Mouse (Mus musculus) C2C12 (cell line): Measurements from ENCODE around the gene BC037034. TPM values are rescaled to one million over a fixed set of nuclear protein-coding genes. Genes with fewer than 3 reads are reported as not detected.

Experiments
- H3K27me3 ChIP-seq: one replicate; pipeline ENCODE4 v1.6.1; 2011; ENCODE audit not compliant: control insufficient read depth, insufficient read depth, insufficient read length
- H3K36me3 ChIP-seq: one replicate; pipeline ENCODE4 v1.6.1; 2011; ENCODE audit not compliant: control insufficient read depth, insufficient read depth
- H3K4me3 ChIP-seq: one replicate; pipeline ENCODE4 v1.5.1; 2011; ENCODE audit warnings: mild to moderate bottlenecking, control low read depth; ENCODE audit not compliant: poor library complexity, insufficient read depth, severe bottlenecking
- H3K79me2 ChIP-seq: one replicate; pipeline ENCODE4 v1.6.1; 2011; ENCODE audit not compliant: control insufficient read depth, insufficient read depth
- H3K79me3 ChIP-seq: one replicate; pipeline ENCODE4 v1.6.1; 2011; ENCODE audit warnings: low read depth, control low read depth
- H3ac ChIP-seq: one replicate; pipeline ENCODE3; 2011; ENCODE audit warnings: low read depth; ENCODE audit not compliant: control insufficient read depth, insufficient read length
- CEBPB ChIP-seq: IDR thresholded peaks from one replicate; pipeline ENCODE4 v1.6.1; 2011; ENCODE audit warnings: low read depth, mild to moderate bottlenecking, control low read depth, moderate library complexity
- CTCF ChIP-seq: IDR thresholded peaks from one replicate; pipeline ENCODE4 v1.5.1; 2011; ENCODE audit not compliant: control insufficient read depth, insufficient read depth, insufficient read length
- FOSL1 ChIP-seq: IDR thresholded peaks from one replicate; pipeline ENCODE4 v1.8.0; 2011; ENCODE audit warnings: mild to moderate bottlenecking, low read length; ENCODE audit not compliant: poor library complexity, insufficient read depth, severe bottlenecking
- MAX ChIP-seq: IDR thresholded peaks from one replicate; pipeline ENCODE4 v1.6.1; 2011; ENCODE audit warnings: mild to moderate bottlenecking, control low read depth
- MYOD1 ChIP-seq: IDR thresholded peaks from one replicate; pipeline ENCODE4 v1.6.1; 2011; ENCODE audit warnings: low read depth; ENCODE audit not compliant: control insufficient read depth, insufficient read length
- MYOG ChIP-seq: IDR thresholded peaks from one replicate; pipeline ENCODE4 v1.6.1; 2011; ENCODE audit not compliant: control insufficient read depth, insufficient read length; ENCODE audit errors: extremely low read depth
- USF1 ChIP-seq: IDR thresholded peaks from one replicate; pipeline ENCODE4 v1.6.1; 2011; ENCODE audit warnings: low read depth, mild to moderate bottlenecking, control low read depth, moderate library complexity
- polyA plus RNA-seq: library from polyadenylated mRNA; unstranded; fragments of >200 nt; fragmentation: generic; extraction: Trizol; gene quantifications from one replicate; pipeline ENCODE4 v1.2.1, GENCODE M21; 2012; ENCODE audit warnings: missing spikeins

BC037034 gene
- polyA plus RNA-seq, 1 experiment, result 6.8 TPM

GRCm38 (mm10) chr5:138283540-138283939 lies 19.7 kb upstream of the BC037034 start:
- H3K36me3 ChIP-seq, result no peaks in the 10 kb centered on the region
- no peaks in the 10 kb centered on the region for H3K79me2 ChIP-seq
- no peak overlapping the region for H3K4me3 ChIP-seq
- no peaks in the 10 kb centered on the region for H3K27me3 ChIP-seq
- TF ChIP-seq CTCF, result no peak
- no peak for TF ChIP-seq MYOD1
- TF ChIP-seq FOSL1, result no peak
- TF ChIP-seq USF1, result no peak
- no peak for TF ChIP-seq MYOG
- no peak for TF ChIP-seq CEBPB
- TF ChIP-seq MAX, result no peak
- no peaks in the 10 kb centered on the region for H3K79me3 ChIP-seq
- no peak overlapping the region for H3ac ChIP-seq

DNA sequence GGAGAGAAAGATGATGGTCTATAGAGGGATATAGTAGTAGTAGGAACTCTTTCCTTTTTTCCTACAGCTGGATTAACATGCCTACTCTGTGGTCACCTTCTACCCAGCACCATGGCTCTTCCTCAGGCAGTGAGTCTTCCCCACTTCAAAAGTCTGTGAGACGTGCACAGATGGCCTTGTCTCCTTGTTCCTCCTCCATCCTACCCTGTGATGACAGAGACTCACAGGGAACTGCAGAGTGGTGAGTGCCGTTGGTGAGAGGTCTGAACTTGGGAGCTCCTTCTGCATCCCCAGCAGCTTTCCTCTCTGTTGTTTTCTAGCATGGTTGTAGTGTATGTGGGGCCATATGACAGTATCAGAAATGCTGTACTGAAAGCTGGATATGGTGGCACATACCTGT lies 18.0 kb upstream of the BC037034 start:
- no peaks in the 10 kb centered on the region for H3K79me3 ChIP-seq
- H3K4me3 ChIP-seq, result no peak overlapping the region
- no peaks in the 10 kb centered on the region for H3K27me3 ChIP-seq
- no peak overlapping the region for H3ac ChIP-seq
- no peaks in the 10 kb centered on the region for H3K79me2 ChIP-seq
- TF ChIP-seq MYOG (no peak), CTCF (no peak), USF1 (no peak), MYOD1 (no peak), FOSL1 (no peak), CEBPB (no peak), MAX (no peak)
- no peaks in the 10 kb centered on the region for H3K36me3 ChIP-seq

DNA sequence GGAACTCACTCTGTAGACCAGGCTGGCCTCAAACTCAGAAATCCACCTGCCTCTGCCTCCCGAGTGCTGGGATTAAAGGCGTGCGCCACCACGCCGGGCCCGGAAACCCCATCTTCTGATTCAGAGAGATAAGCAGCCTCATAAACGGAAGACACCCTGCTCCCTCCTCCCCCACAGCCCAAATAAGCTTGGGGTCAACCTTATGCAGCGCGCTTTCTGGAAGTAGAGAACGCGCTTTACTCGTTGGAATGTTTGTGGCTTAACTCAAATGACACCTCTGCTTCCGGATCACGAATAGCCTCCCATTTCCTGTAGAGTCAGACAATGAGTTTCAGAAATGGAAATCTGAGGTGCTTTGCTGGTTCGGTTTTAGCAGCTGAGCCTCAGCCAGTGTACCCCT lies 17.0 kb upstream of the BC037034 start:
- no peaks in the 10 kb centered on the region for H3K27me3 ChIP-seq
- H3K4me3 ChIP-seq, result no peak overlapping the region
- no peaks in the 10 kb centered on the region for H3K36me3 ChIP-seq
- no peak overlapping the region for H3ac ChIP-seq
- no peaks in the 10 kb centered on the region for H3K79me3 ChIP-seq
- TF ChIP-seq MYOG (no peak), CEBPB (no peak), USF1 (no peak), CTCF (no peak), MAX (no peak), MYOD1 (no peak), FOSL1 (no peak)
- H3K79me2 ChIP-seq, result no peaks in the 10 kb centered on the region

GRCm38 (mm10) chr5:138280425-138280768 lies 16.6 kb upstream of the BC037034 start:
- no peak for TF ChIP-seq USF1
- no peak for TF ChIP-seq MYOG
- TF ChIP-seq MYOD1, result no peak
- no peak for TF ChIP-seq CEBPB

DNA sequence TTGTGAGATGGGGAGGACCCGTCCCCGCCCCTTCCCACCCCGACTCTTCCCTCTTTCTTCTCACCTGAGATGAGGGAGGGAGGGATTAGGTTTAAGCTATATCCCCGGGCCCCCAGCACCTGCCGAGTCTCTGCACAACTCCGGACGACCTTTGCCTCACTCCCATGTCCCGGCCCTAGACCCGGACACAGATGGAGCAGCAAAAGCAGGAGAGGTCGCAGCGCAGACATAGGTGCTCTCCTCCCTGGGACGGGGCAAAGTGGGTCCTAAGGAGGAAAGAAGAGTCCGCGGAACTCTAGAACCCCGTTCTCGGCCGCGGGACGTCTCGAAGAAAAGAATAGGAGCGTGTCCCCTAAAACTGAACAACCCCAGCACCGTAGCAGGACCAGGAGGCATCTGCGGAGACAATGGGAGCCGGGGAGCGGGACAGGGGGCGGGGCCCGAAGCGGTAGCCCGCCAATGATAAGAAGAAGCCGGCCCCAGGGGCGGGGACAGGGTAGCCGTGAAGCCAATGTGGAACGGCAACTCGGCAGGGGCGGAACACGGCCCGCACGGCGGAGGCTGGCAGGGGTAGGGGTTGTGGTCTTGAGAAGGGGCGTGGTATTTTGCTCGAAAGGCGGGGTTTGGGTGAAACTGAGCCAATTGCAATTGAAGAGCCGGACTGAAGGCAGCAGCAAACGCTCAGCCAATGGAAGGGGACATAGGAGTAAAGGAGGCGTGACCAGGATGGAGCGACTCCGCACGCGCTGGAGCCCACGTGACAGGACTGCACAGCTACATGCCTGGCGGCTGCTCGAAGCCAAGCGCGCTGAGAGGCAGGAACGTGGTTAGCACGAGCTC lies 16.0 kb upstream of the BC037034 start, which contains the start of the genes Gm43720, Gpc2 and Stag3:
TSS of gene Gm43720 (minus strand) at position 374 of the 840 bp plus-strand sequence.
TSS of gene Gpc2 (minus strand) at position 421 of the 840 bp plus-strand sequence.
TSS of gene Stag3 (plus strand) at position 656 of the 840 bp plus-strand sequence.
- Histone ChIP-seq H3K79me2 (no peaks in the 10 kb centered on the region), H3K4me3 (no peak within 1 kb of the TSS), H3K79me3 (no peaks in the 10 kb centered on the region), H3K27me3 (no peaks in the 10 kb centered on the region), H3K36me3 (no peaks in the 10 kb centered on the region), H3ac (no peak within 1 kb of the TSS)
- TF ChIP-seq MYOD1 (no peak), USF1 (peak; percentile 23), FOSL1 (no peak), MAX (no peak), CEBPB (no peak), MYOG (no peak), CTCF (no peak)

More at GRCm38 (mm10) chr5:138280425-138280768, 16.6 kb upstream of the BC037034 start:
- Histone ChIP-seq H3K36me3 (no peaks in the 10 kb centered on the region), H3ac (no peak overlapping the region), H3K4me3 (no peak overlapping the region), H3K27me3 (no peaks in the 10 kb centered on the region), H3K79me2 (no peaks in the 10 kb centered on the region), H3K79me3 (no peaks in the 10 kb centered on the region)
